Mouse (Mus musculus) hindbrain, embryonic 15.5 days (tissue): ENCODE measurements at regions not wholly inside any gene's neighbourhood (a gene's known extent, or its start where the extent isn't known, plus 50 kb on each side); places are given as distances from the start of the nearest gene placed in this dataset.

Source experiments
- ATAC-seq: fragments of 200-750 bp; cut with Nextera tagmentation; 2 replicates; pipeline ENCODE4 v1.8.0; 2017; ENCODE audit warnings: low read depth, moderate number of reproducible peaks, moderate TSS enrichment; ENCODE audit not compliant: low FRiP score
- H3K27ac ChIP-seq: fragments of 300-500 bp; sonication (generic); replicated peaks from 2 replicates; pipeline ENCODE4 v1.5.1; 2015; ENCODE audit warnings: mild to moderate bottlenecking, inconsistent platforms
- H3K27me3 ChIP-seq: fragments of 300-500 bp; sonication (generic); 2 replicates; pipeline ENCODE4 v1.6.1; 2015; ENCODE audit warnings: control low read depth, inconsistent platforms
- H3K36me3 ChIP-seq: fragments of 300-500 bp; sonication (generic); 2 replicates; pipeline ENCODE4 v1.6.1; 2015; ENCODE audit warnings: control low read depth, inconsistent platforms
- H3K4me1 ChIP-seq: fragments of 300-500 bp; sonication (generic); replicated peaks from 2 replicates; pipeline ENCODE4 v1.6.1; 2015; ENCODE audit warnings: control low read depth, inconsistent platforms
- H3K4me2 ChIP-seq: fragments of 300-500 bp; sonication (generic); 2 replicates; pipeline ENCODE4 v1.6.1; 2015; ENCODE audit warnings: moderate library complexity, mild to moderate bottlenecking, inconsistent platforms
- H3K4me3 ChIP-seq: fragments of 300-500 bp; sonication (generic); 2 replicates; pipeline ENCODE4 v1.5.1; 2015; ENCODE audit warnings: mild to moderate bottlenecking, inconsistent platforms
- H3K9ac ChIP-seq: fragments of 300-500 bp; sonication (generic); 2 replicates; pipeline ENCODE4 v1.6.1; 2015; ENCODE audit warnings: inconsistent platforms
- H3K9me3 ChIP-seq: fragments of 300-500 bp; sonication (generic); 2 replicates; pipeline ENCODE4 v1.6.1; 2016; ENCODE audit warnings: control low read depth, inconsistent platforms
- WGBS: fragments of 180-500 bp; shearing (Covaris S2); methylation state at CpG from one replicate; pipeline ENCODE4 v1.1.7; 2015; 5-methylcytosine and 5-hydroxymethylcytosine counted together

DNA sequence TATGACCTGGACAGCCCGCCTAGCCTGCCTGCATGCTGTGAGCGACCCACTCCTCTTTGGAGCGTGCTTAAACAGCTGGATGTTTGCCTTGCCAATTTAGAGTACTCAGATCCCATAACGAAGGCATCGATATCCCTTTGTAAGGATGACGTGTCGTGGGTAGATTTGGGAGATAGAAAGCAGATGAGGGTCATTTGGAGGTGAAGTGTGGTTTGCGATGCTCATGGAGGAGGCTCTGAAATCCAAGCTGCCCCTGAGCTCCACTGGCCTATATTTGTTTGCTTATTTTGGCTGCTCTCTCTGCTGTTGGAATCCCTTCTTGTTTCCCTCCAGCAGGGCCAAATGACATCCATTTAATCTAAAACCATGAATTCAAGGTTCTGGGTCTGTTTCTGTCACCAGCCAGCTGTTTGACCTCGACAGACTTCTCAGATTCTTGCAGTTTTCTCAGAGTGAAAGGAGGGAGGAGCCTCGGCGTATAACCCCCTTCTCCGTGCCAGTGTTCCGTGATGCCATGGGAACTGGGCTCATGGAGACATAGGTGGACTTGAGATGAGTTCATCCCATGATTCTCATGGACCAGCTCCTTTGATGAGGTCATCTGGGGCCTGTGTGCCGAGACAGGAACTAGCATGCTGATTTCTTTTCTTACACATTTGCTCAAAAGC lies 144.7 kb upstream of the Mki67 start:
- ATAC-seq: no peak
- no peak overlapping the region for H3K27ac ChIP-seq
- peaks cover 21% of the 10 kb centered on the region for H3K4me1 ChIP-seq
- H3K36me3 ChIP-seq: no peaks in the 10 kb centered on the region
- H3K4me2 ChIP-seq: no peak overlapping the region
- no peaks in the 10 kb centered on the region for H3K27me3 ChIP-seq
- 77% methylated on average over 14 of the region's 14 CpGs for WGBS
- H3K4me3 ChIP-seq: no peak overlapping the region
- H3K9me3 ChIP-seq: no peaks in the 10 kb centered on the region
- no peak overlapping the region for H3K9ac ChIP-seq

DNA sequence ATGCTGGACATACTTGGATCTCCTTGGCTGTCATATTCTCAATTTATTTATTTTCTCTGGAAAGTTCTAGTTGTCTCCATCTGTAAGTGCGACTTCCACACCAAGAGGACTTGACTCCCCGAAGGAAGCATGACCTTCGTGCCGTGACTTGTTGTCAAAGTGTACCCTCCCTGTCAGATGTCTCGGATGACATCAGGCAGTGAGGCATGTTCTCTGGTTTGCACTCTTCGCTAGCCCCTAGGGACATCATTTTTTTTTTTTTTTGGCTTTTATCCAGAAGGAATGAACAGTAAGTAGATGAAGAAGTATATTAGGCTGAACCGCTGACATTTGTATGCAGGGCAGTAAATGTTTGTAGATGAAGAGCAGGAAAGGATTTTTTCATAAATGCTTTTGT lies 145.2 kb upstream of the Mki67 start:
- Histone ChIP-seq H3K27me3 (no peaks in the 10 kb centered on the region), H3K4me1 (peaks cover 21% of the 10 kb centered on the region), H3K27ac (no peak overlapping the region), H3K4me2 (no peak overlapping the region), H3K4me3 (no peak overlapping the region), H3K9ac (no peak overlapping the region), H3K36me3 (no peaks in the 10 kb centered on the region), H3K9me3 (no peaks in the 10 kb centered on the region)
- 56% methylated on average over 7 of the region's 7 CpGs for WGBS
- ATAC-seq: no peak

DNA sequence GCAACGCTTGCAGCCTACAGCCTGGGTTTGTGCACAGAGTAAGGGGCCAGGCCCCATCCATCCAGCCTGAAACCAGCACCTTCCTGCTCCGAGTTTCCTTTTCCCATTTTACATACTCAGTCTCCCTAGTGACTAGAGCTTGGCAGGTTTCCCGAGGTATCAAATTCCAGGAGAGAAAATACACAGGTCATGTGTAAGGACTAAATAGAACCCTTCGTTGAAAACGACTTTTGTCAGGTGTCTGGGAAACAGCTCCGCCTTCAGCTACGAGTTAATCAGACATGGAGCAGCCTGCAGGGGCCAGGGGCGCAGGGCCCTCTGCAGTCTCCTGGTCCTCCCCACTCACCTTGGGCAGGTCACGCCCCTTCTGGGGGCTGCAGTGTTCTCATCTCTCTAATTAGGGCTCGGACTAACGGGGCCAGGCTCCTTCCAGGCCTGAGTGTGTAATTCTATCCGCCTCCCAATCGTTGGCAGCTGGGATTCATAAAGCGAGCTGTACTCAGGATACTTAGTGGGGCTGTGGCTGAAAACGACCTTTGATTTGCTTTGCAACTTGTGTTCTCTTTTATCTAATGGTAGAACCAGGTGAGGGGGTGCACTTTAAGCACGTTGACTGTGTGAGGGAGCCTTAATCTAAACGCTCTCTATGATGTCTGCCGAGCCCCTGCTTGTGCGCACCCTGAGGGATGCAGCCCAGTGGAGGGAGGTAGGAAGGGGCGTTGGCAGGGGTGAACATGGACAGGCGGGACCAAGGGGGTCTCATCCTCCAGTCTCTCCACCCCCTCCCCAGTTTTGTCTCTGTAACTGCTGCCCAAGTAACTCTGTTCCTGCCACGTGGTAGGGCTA lies 147.6 kb upstream of the Mki67 start:
- no peak overlapping the region for H3K4me3 ChIP-seq
- no peaks in the 10 kb centered on the region for H3K36me3 ChIP-seq
- 60% methylated on average over 22 of the region's 22 CpGs for WGBS
- no peak; the same call in 1 of the 2 replicates for ATAC-seq
- H3K4me1 ChIP-seq: peaks cover 21% of the 10 kb centered on the region
- no peak overlapping the region for H3K4me2 ChIP-seq
- no peaks in the 10 kb centered on the region for H3K9me3 ChIP-seq
- H3K9ac ChIP-seq: no peak overlapping the region
- H3K27me3 ChIP-seq: no peaks in the 10 kb centered on the region
- H3K27ac ChIP-seq: no peak overlapping the region

DNA sequence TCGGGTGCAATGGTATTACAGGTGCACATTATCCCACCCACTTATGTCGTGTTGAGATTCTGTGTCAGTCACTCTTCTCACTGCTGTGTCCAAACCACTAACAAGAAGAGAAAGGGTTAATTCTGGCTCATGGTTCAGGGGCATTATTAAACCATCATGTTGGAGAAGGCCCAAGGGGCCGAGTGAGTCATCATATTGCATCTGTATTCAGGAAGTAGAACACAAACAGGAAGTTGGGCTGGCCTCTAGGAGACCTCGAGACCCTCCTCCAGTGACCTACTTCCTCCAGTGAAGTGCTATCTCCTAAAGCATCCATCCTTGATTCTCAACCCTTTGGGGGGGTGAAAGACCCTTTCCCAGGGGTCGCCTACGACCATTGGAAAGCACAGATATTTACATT lies 154.8 kb upstream of the Mki67 start:
- Histone ChIP-seq H3K4me1 (peaks cover 2% of the 10 kb centered on the region; the same call in 1 of the 2 replicates), H3K9me3 (no peaks in the 10 kb centered on the region), H3K4me2 (no peak overlapping the region), H3K4me3 (no peak overlapping the region), H3K36me3 (no peaks in the 10 kb centered on the region), H3K27ac (no peak overlapping the region), H3K27me3 (no peaks in the 10 kb centered on the region), H3K9ac (no peak overlapping the region)
- ATAC-seq: no peak
- WGBS: 85% methylated on average over 6 of the region's 6 CpGs

DNA sequence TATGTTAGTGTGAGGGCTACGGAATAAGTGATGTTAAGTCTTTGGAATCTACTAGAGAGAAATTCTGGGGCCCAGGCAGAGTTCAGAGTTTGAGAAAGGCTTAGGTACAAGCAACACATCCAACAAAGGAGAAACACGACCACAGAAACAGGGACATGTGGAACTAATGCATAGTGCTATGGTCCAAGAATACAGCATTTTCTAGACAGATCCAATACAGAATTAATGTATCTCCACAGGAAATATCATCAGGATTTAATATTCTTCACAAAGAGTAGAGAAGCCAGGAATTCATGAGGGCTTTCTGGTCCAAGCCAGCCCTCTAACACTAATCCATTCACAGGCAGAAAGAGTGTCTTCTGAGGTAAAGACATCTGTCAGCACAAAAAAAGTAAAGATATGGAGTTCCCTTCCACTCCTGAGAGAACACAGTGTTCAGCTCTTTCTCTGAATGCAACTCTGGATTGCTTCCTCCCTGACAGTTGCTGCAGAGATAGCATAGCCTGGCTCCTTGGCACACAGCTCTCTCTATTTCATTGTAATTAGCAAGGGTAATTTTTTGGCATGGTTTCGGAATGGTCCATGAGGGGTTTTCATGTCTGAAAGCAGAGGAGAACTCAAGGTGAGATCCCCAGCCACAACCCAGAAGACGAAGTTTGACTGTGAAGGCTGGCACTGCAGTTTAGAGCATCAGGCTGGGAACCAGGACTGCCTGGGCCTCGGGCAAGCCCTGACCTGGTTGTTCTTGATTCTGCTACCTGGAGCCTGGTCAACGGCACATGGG lies 161.1 kb upstream of the Mki67 start:
- 78% methylated on average over 6 of the region's 6 CpGs for WGBS

DNA sequence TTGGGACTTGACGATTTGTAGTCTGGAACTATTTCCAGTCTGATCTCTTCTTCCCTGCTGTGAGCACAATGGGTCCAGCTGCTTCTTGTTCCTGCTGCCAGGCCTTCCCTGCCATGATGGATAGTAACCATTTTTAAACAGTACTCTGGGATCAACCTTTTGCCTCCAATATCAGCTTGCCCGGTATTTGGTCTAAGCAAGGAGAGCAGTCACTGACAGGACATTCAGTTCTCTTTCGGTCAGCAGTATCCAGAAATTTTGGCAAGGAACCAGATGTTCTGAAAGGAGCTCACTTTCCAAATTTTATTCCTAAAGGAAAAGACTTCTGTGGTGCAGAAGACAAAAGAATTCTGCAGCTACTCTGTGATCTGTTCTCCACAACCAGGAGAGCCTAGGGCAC lies 162.6 kb upstream of the Mki67 start:
- peaks cover 12% of the 10 kb centered on the region for H3K4me1 ChIP-seq
- no peak overlapping the region for H3K4me2 ChIP-seq
- WGBS: 59% methylated on average over 3 of the region's 3 CpGs
- H3K4me3 ChIP-seq: no peak overlapping the region
- no peaks in the 10 kb centered on the region for H3K36me3 ChIP-seq
- no peaks in the 10 kb centered on the region for H3K27me3 ChIP-seq
- H3K9me3 ChIP-seq: no peaks in the 10 kb centered on the region
- H3K27ac ChIP-seq: no peak overlapping the region
- H3K9ac ChIP-seq: no peak overlapping the region
- no peak for ATAC-seq

More for the DNA sequence above, 161.1 kb upstream of the Mki67 start:
- ATAC-seq: no peak
- Histone ChIP-seq H3K9me3 (no peaks in the 10 kb centered on the region), H3K27me3 (no peaks in the 10 kb centered on the region), H3K27ac (0 out of 2 replicates have a peak overlapping the region, but pooled peaks have one; percentile 30), H3K4me1 (peaks cover 12% of the 10 kb centered on the region), H3K9ac (no peak overlapping the region), H3K36me3 (no peaks in the 10 kb centered on the region), H3K4me3 (no peak overlapping the region), H3K4me2 (no peak overlapping the region)

DNA sequence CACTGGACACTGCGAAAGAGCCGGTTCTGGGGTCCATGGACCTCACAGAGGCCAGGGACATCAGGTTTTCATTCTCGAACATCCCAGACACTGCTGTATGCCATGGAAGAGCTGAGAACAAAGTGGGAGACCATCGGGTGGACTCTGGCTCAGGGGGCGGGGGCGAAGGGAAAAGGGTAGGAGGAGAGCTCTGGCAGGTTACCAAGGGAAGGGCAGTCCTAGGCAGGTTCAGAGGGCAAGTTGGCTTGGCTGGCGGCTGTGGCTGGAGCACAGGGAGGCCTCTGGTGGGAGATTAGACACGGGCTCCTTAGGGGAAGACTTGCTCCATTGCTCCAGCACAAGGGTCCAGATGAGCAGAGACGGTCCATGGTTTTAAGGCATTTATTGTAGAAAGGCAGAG lies 164.3 kb upstream of the Mki67 start:
- H3K4me2 ChIP-seq: no peak overlapping the region
- 91% methylated on average over 9 of the region's 9 CpGs for WGBS
- no peak for ATAC-seq
- H3K36me3 ChIP-seq: no peaks in the 10 kb centered on the region
- no peak overlapping the region for H3K9ac ChIP-seq
- H3K9me3 ChIP-seq: no peaks in the 10 kb centered on the region
- no peak overlapping the region for H3K4me3 ChIP-seq
- H3K27ac ChIP-seq: no peak overlapping the region
- no peaks in the 10 kb centered on the region for H3K27me3 ChIP-seq
- peaks cover 12% of the 10 kb centered on the region for H3K4me1 ChIP-seq

DNA sequence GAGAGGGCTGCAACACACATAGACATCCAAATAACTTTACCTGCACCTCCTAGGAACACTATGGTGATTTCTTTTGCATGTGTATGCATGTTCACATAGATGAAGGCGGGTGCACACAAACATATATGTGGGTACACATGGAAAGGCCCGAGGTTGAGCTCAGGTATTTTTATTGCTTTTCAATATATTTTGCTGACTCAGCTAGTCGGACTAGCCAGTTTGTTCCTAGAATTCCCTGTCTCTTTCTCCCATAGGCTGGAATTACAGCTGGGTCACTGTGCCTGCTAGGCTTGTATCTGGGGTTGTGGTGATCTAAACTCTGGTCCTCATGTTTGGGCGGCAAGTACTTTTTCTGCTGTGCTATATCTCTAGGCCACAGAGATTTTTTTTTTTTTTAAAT lies 166.1 kb upstream of the Mki67 start:
- H3K9ac ChIP-seq: no peak overlapping the region
- H3K36me3 ChIP-seq: no peaks in the 10 kb centered on the region
- H3K27me3 ChIP-seq: no peaks in the 10 kb centered on the region
- no peak overlapping the region for H3K4me3 ChIP-seq
- H3K9me3 ChIP-seq: no peaks in the 10 kb centered on the region
- 96% methylated on average over 4 of the region's 4 CpGs for WGBS
- ATAC-seq: no peak
- H3K4me2 ChIP-seq: no peak overlapping the region
- H3K27ac ChIP-seq: no peak overlapping the region
- peaks cover 7% of the 10 kb centered on the region for H3K4me1 ChIP-seq

DNA sequence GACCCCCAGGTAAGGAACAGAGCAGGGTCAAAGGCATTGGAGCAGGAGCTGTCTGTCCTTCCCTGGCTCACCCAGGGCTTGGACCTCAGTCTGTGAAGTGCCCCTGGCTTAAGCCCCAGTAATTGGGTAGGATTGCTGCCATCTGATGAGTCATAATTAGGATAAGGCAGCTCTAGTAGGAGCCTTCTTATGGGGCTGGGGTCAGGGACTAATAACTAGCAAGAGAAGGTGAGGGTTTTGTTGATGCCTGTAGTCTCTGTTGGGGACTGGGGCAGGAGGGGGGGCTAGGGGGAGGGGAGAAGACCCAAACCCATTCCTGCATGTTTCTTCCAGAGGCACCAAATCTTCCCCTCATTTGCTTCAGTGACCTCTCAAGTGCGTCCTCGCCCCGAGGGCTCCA lies 172.4 kb upstream of the Mki67 start:
- ATAC-seq: no peak
- H3K4me1 ChIP-seq: peaks cover 12% of the 10 kb centered on the region
- no peak overlapping the region for H3K9ac ChIP-seq
- H3K4me3 ChIP-seq: no peak overlapping the region
- no peaks in the 10 kb centered on the region for H3K36me3 ChIP-seq
- no peaks in the 10 kb centered on the region for H3K9me3 ChIP-seq
- peak overlapping the region; percentile 41 for H3K4me2 ChIP-seq
- WGBS: 24% methylated on average over 3 of the region's 3 CpGs
- no peaks in the 10 kb centered on the region for H3K27me3 ChIP-seq
- H3K27ac ChIP-seq: no peak overlapping the region

DNA sequence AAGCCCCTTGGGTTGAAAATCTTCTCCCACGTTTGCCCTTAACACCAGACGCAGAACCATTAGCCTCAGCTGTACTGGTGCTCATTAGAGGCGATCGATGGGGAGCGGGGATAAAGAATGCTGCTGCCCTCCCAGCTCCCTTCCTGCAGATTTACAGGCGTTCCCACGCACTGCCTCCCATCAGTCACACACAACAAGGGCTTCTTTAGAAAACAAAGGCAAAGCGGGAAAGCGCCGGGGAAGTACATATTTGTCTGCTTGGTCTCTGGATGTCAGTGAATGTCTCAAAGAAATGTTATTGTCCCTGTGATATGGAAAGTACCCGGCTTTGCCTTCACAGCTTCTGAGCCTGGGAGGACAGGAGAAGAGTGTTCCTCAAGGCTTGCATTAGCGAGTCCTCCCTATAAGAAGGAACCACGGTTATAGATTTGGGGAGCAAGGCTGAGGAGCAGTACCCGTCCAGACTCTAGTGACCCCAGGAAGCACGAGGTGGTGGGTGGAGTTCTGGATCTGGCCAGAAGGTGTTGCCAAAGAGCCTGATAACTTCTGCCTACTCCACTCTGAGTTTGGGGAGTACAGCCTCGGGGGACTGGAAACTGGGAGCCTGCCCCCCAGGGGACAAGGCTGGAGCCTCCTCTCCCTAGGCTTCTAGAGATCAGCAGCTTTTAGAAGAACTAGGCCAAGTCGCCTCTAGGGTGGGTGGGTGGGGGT lies 173.0 kb upstream of the Mki67 start:
- Histone ChIP-seq H3K27ac (no peak overlapping the region), H3K9me3 (no peaks in the 10 kb centered on the region)
- WGBS: 5% methylated on average over 17 of the region's 17 CpGs

DNA sequence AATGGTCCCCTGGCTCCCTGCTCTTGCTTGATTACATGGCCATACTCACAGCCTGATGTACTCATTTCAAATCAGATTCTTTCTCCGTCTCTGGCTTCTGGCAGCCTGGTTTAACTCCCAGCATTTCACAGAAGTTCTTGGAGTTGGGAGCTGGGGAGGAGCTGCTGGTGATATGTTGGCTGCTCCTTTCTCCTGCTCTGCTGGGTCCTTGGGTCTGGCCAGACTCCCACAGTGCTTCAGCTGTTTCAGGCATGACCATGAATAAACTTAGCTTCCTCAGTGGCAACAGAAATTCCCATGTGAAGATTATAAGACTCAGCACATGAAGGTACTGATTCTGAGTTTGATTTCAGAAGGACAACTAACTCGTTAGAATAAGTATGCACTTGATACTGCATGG lies 182.7 kb upstream of the Mki67 start:
- Histone ChIP-seq H3K4me1 (peaks cover 14% of the 10 kb centered on the region), H3K4me3 (no peak overlapping the region), H3K27ac (no peak overlapping the region), H3K9me3 (no peaks in the 10 kb centered on the region), H3K36me3 (no peaks in the 10 kb centered on the region), H3K27me3 (no peaks in the 10 kb centered on the region), H3K4me2 (no peak overlapping the region), H3K9ac (no peak overlapping the region)
- 73% methylated on average over 2 of the region's 2 CpGs for WGBS
- ATAC-seq: no peak

More for the DNA sequence above, 173.0 kb upstream of the Mki67 start:
- Histone ChIP-seq H3K9ac (0 out of 2 replicates have a peak overlapping the region, but pooled peaks have one; percentile 9), H3K4me2 (peak overlapping the region; percentile 41), H3K36me3 (no peaks in the 10 kb centered on the region), H3K4me3 (no peak overlapping the region), H3K27me3 (no peaks in the 10 kb centered on the region), H3K4me1 (peaks cover 12% of the 10 kb centered on the region)
- ATAC-seq: peak; percentile 19; the same call in 1 of the 2 replicates
